Mouse (Mus musculus): ENCODE data around the gene Trub2. TPM values are rescaled to one million over a fixed set of nuclear protein-coding genes. Genes with fewer than 3 reads are reported as not detected.

Gene Trub2
- 22.5 and 33.3 TPM in 2 replicates for polyA plus RNA-seq (2011; ENCODE audit: insufficient read length, low read depth, missing spikeins)

DNA sequence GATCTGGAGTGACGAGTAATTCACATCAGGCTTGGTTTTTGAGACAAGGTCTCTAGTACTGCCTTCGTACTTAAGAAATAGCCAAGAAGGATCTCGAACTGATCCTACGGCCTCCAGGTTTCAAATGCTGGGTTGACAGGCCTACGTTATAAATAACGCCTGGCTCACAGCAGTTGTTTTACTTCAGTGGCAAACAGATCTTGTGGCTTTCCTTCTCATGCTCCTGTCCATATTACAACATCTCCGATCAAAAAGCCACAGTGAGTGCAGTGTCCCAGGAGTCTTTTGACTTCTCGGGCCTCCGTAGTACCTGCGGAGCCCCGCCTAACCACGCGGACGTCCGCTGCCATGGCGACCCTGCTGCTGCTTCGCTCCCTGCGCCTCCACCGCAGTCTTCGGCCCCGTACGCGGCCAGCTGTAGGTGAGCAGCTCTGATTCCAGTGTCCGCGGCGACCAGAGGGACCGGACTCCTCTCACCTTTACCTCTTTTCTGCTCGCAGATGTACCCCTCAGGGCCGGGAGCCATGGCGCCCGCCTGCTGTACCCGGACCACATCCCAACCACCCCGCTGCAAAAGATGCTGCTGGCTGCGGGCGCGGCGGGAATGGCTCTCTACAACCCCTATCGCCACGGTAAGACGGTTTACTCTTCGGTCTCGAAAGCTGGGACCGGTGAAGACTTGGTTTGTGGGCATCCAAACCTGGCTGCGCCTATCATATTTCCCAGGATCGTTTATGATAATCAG, at the start of gene Trub2:
Gene Trub2, minus strand, starts transcription at position 566 of the 745 bp plus-strand sequence.
- no peaks in the 10 kb centered on the region for H3K4me1 ChIP-seq (ENCODE audit: control insufficient read depth, insufficient read depth, low read length)
- TF ChIP-seq POLR2A (IDR thresholded peaks at IDR 0.05; ENCODE audit: low read depth, low read length) (peak; percentile 63; the same call in 1 of the 2 replicates), CTCF (IDR thresholded peaks at IDR 0.05; ENCODE audit: borderline replicate concordance, insufficient read depth, low read length) (no peak)
- 0 out of 2 replicates have a peak within 1 kb of the TSS, but pooled peaks have one; percentile 14 for H3K27ac ChIP-seq (ENCODE audit: insufficient read depth, low read length)
- peak within 1 kb of the TSS; percentile 96 for H3K4me3 ChIP-seq (ENCODE audit: insufficient read depth, low read length)

DNA sequence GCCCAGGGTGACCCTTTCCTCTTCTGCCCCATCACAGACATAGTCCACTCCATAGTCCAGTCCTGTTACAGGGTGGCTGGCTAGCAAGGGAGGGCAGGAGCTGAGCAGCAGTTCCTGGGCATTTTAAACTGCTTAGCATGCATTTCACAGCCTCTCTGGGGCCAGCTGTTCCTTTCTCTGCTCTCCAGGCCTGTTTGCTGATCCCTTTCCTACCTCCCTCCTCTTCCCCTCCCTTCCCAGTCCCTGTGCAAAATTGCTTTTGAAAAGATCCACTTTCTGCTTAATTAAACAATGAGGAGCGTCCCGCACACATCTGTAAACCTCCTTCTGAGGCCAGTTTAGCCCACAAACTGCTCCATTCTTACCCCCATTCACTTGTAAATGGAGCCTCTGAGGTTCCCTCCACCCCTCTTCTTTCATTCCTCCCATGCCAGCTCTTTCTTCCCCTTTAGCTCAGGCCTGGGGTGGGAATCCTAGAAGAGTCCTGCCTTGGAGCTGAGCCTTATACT, 47.1 kb upstream of the Trub2 start:
- no peak overlapping the region for H3K27ac ChIP-seq (ENCODE audit: insufficient read depth, low read length)
- TF ChIP-seq POLR2A (IDR thresholded peaks at IDR 0.05; ENCODE audit: low read depth, low read length) (no peak), CTCF (IDR thresholded peaks at IDR 0.05; ENCODE audit: borderline replicate concordance, insufficient read depth, low read length) (no peak)
- no peaks in the 10 kb centered on the region for H3K4me1 ChIP-seq (ENCODE audit: control insufficient read depth, insufficient read depth, low read length)
- no peak overlapping the region for H3K4me3 ChIP-seq (ENCODE audit: insufficient read depth, low read length)

- TF ChIP-seq CTCF (IDR thresholded peaks at IDR 0.05; ENCODE audit: borderline replicate concordance, insufficient read depth, low read length) (no peak), POLR2A (IDR thresholded peaks at IDR 0.05; ENCODE audit: low read depth, low read length) (no peak)
- no peaks in the 10 kb centered on the region for H3K4me1 ChIP-seq (ENCODE audit: control insufficient read depth, insufficient read depth, low read length)
- H3K27ac ChIP-seq (ENCODE audit: insufficient read depth, low read length): no peak overlapping the region
- H3K4me3 ChIP-seq (ENCODE audit: insufficient read depth, low read length): no peak overlapping the region
These were observed 45.5 kb upstream of the Trub2 start for GRCm38 (mm10) chr2:29833796-29834195.

GRCm38 (mm10) chr2:29831106-29831505, 42.8 kb upstream of the Trub2 start:
- TF ChIP-seq POLR2A (IDR thresholded peaks at IDR 0.05; ENCODE audit: low read depth, low read length) (no peak), CTCF (IDR thresholded peaks at IDR 0.05; ENCODE audit: borderline replicate concordance, insufficient read depth, low read length) (no peak)
- Histone ChIP-seq H3K27ac (ENCODE audit: insufficient read depth, low read length) (no peak overlapping the region), H3K4me3 (ENCODE audit: insufficient read depth, low read length) (no peak overlapping the region), H3K4me1 (ENCODE audit: control insufficient read depth, insufficient read depth, low read length) (peaks cover 4% of the 10 kb centered on the region; the same call in 1 of the 2 replicates)

DNA sequence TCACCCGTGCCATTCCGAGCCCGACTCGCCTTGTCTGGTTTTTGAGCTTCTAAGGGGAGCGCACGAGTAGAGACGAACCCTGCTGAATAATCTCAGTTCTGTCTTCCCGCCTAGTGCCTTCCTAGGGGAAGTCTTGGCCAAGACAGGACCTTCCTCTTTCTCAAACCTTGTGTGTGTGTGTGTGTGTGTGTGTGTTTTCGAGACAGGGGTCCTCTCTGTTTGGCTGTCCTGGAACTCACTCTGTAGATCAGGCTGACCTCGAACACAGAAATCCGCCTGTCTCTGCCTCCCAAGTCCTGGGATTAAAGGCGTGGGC, 39.4 kb upstream of the Trub2 start:
- Histone ChIP-seq H3K4me3 (ENCODE audit: insufficient read depth, low read length) (peak overlapping the region; percentile 88), H3K4me1 (ENCODE audit: control insufficient read depth, insufficient read depth, low read length) (peaks cover 4% of the 10 kb centered on the region; the same call in 1 of the 2 replicates), H3K27ac (ENCODE audit: insufficient read depth, low read length) (no peak overlapping the region)
- no peak for TF ChIP-seq CTCF (IDR thresholded peaks at IDR 0.05; ENCODE audit: borderline replicate concordance, insufficient read depth, low read length)
- TF ChIP-seq POLR2A (IDR thresholded peaks at IDR 0.05; ENCODE audit: low read depth, low read length): no peak

- peak overlapping the region; percentile 98 for H3K27ac ChIP-seq (ENCODE audit: insufficient read depth, low read length)
- peaks cover 4% of the 10 kb centered on the region; the same call in 1 of the 2 replicates for H3K4me1 ChIP-seq (ENCODE audit: control insufficient read depth, insufficient read depth, low read length)
- peak; percentile 91 for TF ChIP-seq POLR2A (IDR thresholded peaks at IDR 0.05; ENCODE audit: low read depth, low read length)
- TF ChIP-seq CTCF (IDR thresholded peaks at IDR 0.05; ENCODE audit: borderline replicate concordance, insufficient read depth, low read length): no peak
- peak overlapping the region; percentile 88 for H3K4me3 ChIP-seq (ENCODE audit: insufficient read depth, low read length)
These were observed 38.8 kb upstream of the Trub2 start for GRCm38 (mm10) chr2:29826926-29827708.

GRCm38 (mm10) chr2:29826318-29826925, 38.1 kb upstream of the Trub2 start:
- peak overlapping the region; percentile 98 for H3K27ac ChIP-seq (ENCODE audit: insufficient read depth, low read length)
- peak overlapping the region; percentile 86 for H3K4me3 ChIP-seq (ENCODE audit: insufficient read depth, low read length)
- H3K4me1 ChIP-seq (ENCODE audit: control insufficient read depth, insufficient read depth, low read length): peaks cover 4% of the 10 kb centered on the region; the same call in 1 of the 2 replicates
- TF ChIP-seq CTCF (IDR thresholded peaks at IDR 0.05; ENCODE audit: borderline replicate concordance, insufficient read depth, low read length) (no peak), POLR2A (IDR thresholded peaks at IDR 0.05; ENCODE audit: low read depth, low read length) (no peak)

GRCm38 (mm10) chr2:29820025-29820817, 31.9 kb upstream of the Trub2 start, which contains the start of gene Urm1:
Gene Urm1 (plus strand): TSS chr2:29820075.
- TF ChIP-seq CTCF (IDR thresholded peaks at IDR 0.05; ENCODE audit: borderline replicate concordance, insufficient read depth, low read length) (no peak), POLR2A (IDR thresholded peaks at IDR 0.05; ENCODE audit: low read depth, low read length) (peak; percentile 89)
- H3K4me1 ChIP-seq (ENCODE audit: control insufficient read depth, insufficient read depth, low read length): peaks cover 3% of the 10 kb centered on the region; the same call in 1 of the 2 replicates

More at GRCm38 (mm10) chr2:29820025-29820817, 31.9 kb upstream of the Trub2 start, which contains the start of gene Urm1:
- peak within 1 kb of the TSS; percentile 13; the same call in 1 of the 2 replicates for H3K27ac ChIP-seq (ENCODE audit: insufficient read depth, low read length)
- H3K4me3 ChIP-seq (ENCODE audit: insufficient read depth, low read length): peak within 1 kb of the TSS; percentile 22
